8 mouse cellular contexts compared by ENCODE assay signal in the genomic region with DNA sequence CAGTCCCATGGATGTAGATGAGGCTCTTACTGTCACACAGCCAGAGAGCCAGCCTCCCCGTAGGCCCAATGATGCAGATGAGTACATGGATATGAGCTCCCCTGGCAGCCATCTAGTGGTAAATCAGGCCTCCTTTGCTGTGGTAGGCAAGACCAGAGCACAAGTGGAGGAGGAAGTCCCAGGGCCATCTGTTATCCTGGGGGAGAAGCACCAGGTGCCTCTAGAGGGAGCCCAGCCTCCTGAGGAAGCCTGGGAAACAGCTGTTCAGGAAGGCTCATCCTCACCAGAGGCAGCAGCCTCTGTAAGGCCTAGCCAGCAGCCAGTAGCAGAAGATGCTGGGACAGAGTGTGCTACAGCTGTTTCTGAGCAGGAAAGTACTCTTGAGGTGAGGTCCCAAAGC. TPM values are rescaled to one million over a fixed set of nuclear protein-coding genes. Genes with fewer than 3 reads are reported as not detected.
DNase-seq lines count a peak whose midpoint lies in the region; ATAC-seq and TF ChIP-seq lines count a peak whose summit lies in the region.

No protein-coding gene starts in this region.

- H3K9me3 ChIP-seq in stomach, embryonic 14.5 days (ENCODE audit: control insufficient read depth, low read depth, low read length): no peaks in the 10 kb centered on the region

- intact Hi-C loops in left cerebral cortex, postnatal 10 days (cut with DNase I): no loop called here

- ATAC-seq in erythroblast, adult 5-6 weeks (replicated peaks; ENCODE audit: low FRiP score, poor library complexity, severe bottlenecking): 0 out of 2 replicates have a peak, but pooled peaks have one; percentile 20
- ATAC-seq in stomach, embryonic 14.5 days (ENCODE audit: insufficient number of reproducible peaks, insufficient read depth, low FRiP score, low read depth): peak; percentile 23; the same call in 1 of the 2 replicates

- H3K4me1 ChIP-seq in kidney, adult 2 months (ENCODE audit: control insufficient read depth, insufficient read depth, low read length): no peaks in the 10 kb centered on the region
- 0 out of 2 replicates have a peak, but pooled peaks cover under 1% of the 10 kb centered on the region for H3K4me1 ChIP-seq in stomach, embryonic 14.5 days (ENCODE audit: control insufficient read depth, insufficient read depth, low read length)

- no peak for TF ChIP-seq POLR2A in kidney, adult 2 months (IDR thresholded peaks at IDR 0.05; ENCODE audit: low read depth, low read length)

- H3K27me3 ChIP-seq in kidney, adult 2 months (replicated peaks; ENCODE audit: control insufficient read depth, insufficient read depth, low read length): no peaks in the 10 kb centered on the region
- H3K27me3 ChIP-seq in stomach, embryonic 14.5 days (ENCODE audit: control insufficient read depth, insufficient read depth, low read length): no peaks in the 10 kb centered on the region

- no peaks in the 10 kb centered on the region for H3K36me3 ChIP-seq in kidney, adult 2 months (ENCODE audit: control insufficient read depth, insufficient read depth, low read length)
- peaks cover 70% of the 10 kb centered on the region for H3K36me3 ChIP-seq in stomach, embryonic 14.5 days (ENCODE audit: control insufficient read depth, insufficient read depth, low read length)

- WGBS in kidney, adult 2 months: 56% methylated on average over 1 of the region's 1 CpGs
- 44% methylated on average over 1 of the region's 1 CpGs for WGBS in stomach, embryonic 14.5 days

- no peak overlapping the region for H3K4me3 ChIP-seq in kidney, adult 2 months (ENCODE audit: insufficient read depth, low read depth, low read length)
- no peak overlapping the region for H3K4me3 ChIP-seq in stomach, embryonic 14.5 days (ENCODE audit: low read depth, low read length)

- no peak overlapping the region for H3K9ac ChIP-seq in stomach, embryonic 14.5 days (replicated peaks; ENCODE audit: low read depth, low read length)

- TF ChIP-seq CTCF in kidney, adult 2 months (conservative IDR thresholded peaks at IDR 0.05; ENCODE audit: insufficient read depth, insufficient read length, low read depth, low read length): no peak; the same call in 1 of the 2 replicates

- no peak overlapping the region for H3K4me2 ChIP-seq in stomach, embryonic 14.5 days (replicated peaks; ENCODE audit: low read depth, low read length)

- DNase-seq in kidney, adult 2 months: peak; percentile 41
- DNase-seq in kidney, adult 11 months: no peak
- peak; percentile 51 for DNase-seq in right cerebral cortex, postnatal 25 days
- no peak for DNase-seq in right cerebral cortex, postnatal 36 days (ENCODE audit: low spot score in 2 of 2)
- DNase-seq in left cerebral cortex, postnatal 10 days (ENCODE audit: extremely low spot score in 1 of 2, low spot score in 2 of 2): no peak
- no peak for DNase-seq in lung, adult 18-20 months

- no peak overlapping the region for H3K27ac ChIP-seq in kidney, adult 2 months (ENCODE audit: insufficient read depth, low read depth, low read length)
- H3K27ac ChIP-seq in stomach, embryonic 14.5 days (ENCODE audit: low read length): no peak overlapping the region

RNA-seq across cellular contexts. Expression of gene Mdc1, which starts 6.8 kb away (rescaled TPM):
- 5.7 TPM in 2 replicates for polyA plus RNA-seq in kidney, adult 2 months (2012; rRNA removed)
- 20.4 and 30.9 TPM in 2 replicates for total RNA-seq in erythroblast, adult 5-6 weeks (2015; ENCODE audit: low replicate concordance)
- total RNA-seq in erythroblast, adult 5-6 weeks (2017; ENCODE audit: low replicate concordance): 12.4 and 16.4 TPM in 2 replicates
- 18.7 and 19.2 TPM in 2 replicates for polyA plus RNA-seq in stomach, embryonic 14.5 days (2014; fragmentation: Nextera tagmentation; extraction: Ambion mirVana)
- total RNA-seq in left cerebral cortex, postnatal 10 days (2021): 10 to 100 TPM; 12.5 to 19.1 TPM

RNA-seq across cellular contexts. Expression of gene Tubb5, which starts 10.0 kb away (rescaled TPM):
- 98.9 and 109 TPM in 2 replicates for polyA plus RNA-seq in kidney, adult 2 months (2012; rRNA removed)
- total RNA-seq in erythroblast, adult 5-6 weeks (2015; ENCODE audit: low replicate concordance): 243 and 249 TPM in 2 replicates
- 216 and 335 TPM in 2 replicates for total RNA-seq in erythroblast, adult 5-6 weeks (2017; ENCODE audit: low replicate concordance)
- 932 and 983 TPM in 2 replicates for polyA plus RNA-seq in stomach, embryonic 14.5 days (2014; fragmentation: Nextera tagmentation; extraction: Ambion mirVana)
- 1,000 to 10,000 TPM; 1,429 to 1,573 TPM for total RNA-seq in left cerebral cortex, postnatal 10 days (2021)

RNA-seq across cellular contexts. Expression of gene Nrm, which starts 13.0 kb away (rescaled TPM):
- polyA plus RNA-seq in kidney, adult 2 months (2012; rRNA removed): 4.0 and 6.3 TPM in 2 replicates
- total RNA-seq in erythroblast, adult 5-6 weeks (2015; ENCODE audit: low replicate concordance): 12.9 and 15.0 TPM in 2 replicates
- total RNA-seq in erythroblast, adult 5-6 weeks (2017; ENCODE audit: low replicate concordance): 3.2 and 20.0 TPM in 2 replicates
- polyA plus RNA-seq in stomach, embryonic 14.5 days (2014; fragmentation: Nextera tagmentation; extraction: Ambion mirVana): 65.3 and 67.1 TPM in 2 replicates
- total RNA-seq in left cerebral cortex, postnatal 10 days (2021): 10 to 100 TPM in 1 of 2 experiments, 1 to 10 TPM in 1; 6.0 to 11.8 TPM

RNA-seq across cellular contexts. Expression of gene Ppp1r18, which starts 17.3 kb away (rescaled TPM):
- polyA plus RNA-seq in kidney, adult 2 months (2012; rRNA removed): 12.4 and 17.8 TPM in 2 replicates
- 22.5 and 37.0 TPM in 2 replicates for total RNA-seq in erythroblast, adult 5-6 weeks (2015; ENCODE audit: low replicate concordance)
- total RNA-seq in erythroblast, adult 5-6 weeks (2017; ENCODE audit: low replicate concordance): 10.3 and 13.4 TPM in 2 replicates
- polyA plus RNA-seq in stomach, embryonic 14.5 days (2014; fragmentation: Nextera tagmentation; extraction: Ambion mirVana): 18.8 and 20.1 TPM in 2 replicates
- total RNA-seq in left cerebral cortex, postnatal 10 days (2021): 10 to 100 TPM; 20.6 to 23.6 TPM

RNA-seq across cellular contexts. Expression of gene Flot1, which starts 25.1 kb away (rescaled TPM):
- 45.3 and 45.7 TPM in 2 replicates for polyA plus RNA-seq in kidney, adult 2 months (2012; rRNA removed)
- 20.9 and 37.8 TPM in 2 replicates for total RNA-seq in erythroblast, adult 5-6 weeks (2015; ENCODE audit: low replicate concordance)
- total RNA-seq in erythroblast, adult 5-6 weeks (2017; ENCODE audit: low replicate concordance): 26.1 and 57.7 TPM in 2 replicates
- polyA plus RNA-seq in stomach, embryonic 14.5 days (2014; fragmentation: Nextera tagmentation; extraction: Ambion mirVana): 42.8 and 44.2 TPM in 2 replicates
- total RNA-seq in left cerebral cortex, postnatal 10 days (2021): 100 to 1,000 TPM; 171 to 178 TPM

Comparison
In these comparisons a context has a peak if more than half of its experiments do, and no peak if none do; other contexts are left out.
1. DNase-seq: peak in kidney, adult 2 months (single experiment) and right cerebral cortex, postnatal 25 days (single experiment); none in kidney, adult 11 months (single experiment), right cerebral cortex, postnatal 36 days (0 of 2), left cerebral cortex, postnatal 10 days (0 of 2) and lung, adult 18-20 months (0 of 2).
2. RNA of gene Tubb5, which starts 10.0 kb away (total RNA-seq): 1,429 to 1,573 TPM in left cerebral cortex, postnatal 10 days; 216 to 335 TPM in erythroblast, adult 5-6 weeks; every median in the first group is over 4 times any median in the second.